Mouse (Mus musculus) thymus, postnatal 4 days (tissue): Measurements from ENCODE around the gene Mast4.
"Not testable (repeated sequence)": the region's sequence is repeated elsewhere in the genome, so short reads cannot be mapped to it uniquely, and the experiment has no call there.

Experiments used
- DNase-seq: peaks from one replicate; pipeline ENCODE4 v3.0.0; 2021

Mast4 gene

DNA sequence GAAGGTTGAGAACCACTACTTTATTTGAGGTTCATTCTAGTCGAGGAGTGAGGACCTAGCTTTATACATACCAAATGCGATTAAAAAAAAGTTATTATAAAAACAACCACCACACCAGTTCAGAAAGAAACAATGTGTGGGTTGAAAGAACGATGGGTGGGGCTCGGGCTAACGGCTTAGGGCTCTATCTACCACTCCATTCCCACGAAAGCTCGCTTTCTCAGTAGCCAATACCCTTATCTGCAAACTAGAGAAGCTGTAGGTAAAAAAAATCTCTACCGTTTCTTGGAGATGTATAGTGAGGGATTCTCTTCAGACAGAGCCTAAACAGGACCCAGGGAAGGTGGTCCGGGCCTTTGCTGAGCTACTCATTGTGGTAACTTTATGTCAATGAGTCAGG lies 561.1 kb downstream of the Mast4 start:
- DNase-seq = no peak

DNA sequence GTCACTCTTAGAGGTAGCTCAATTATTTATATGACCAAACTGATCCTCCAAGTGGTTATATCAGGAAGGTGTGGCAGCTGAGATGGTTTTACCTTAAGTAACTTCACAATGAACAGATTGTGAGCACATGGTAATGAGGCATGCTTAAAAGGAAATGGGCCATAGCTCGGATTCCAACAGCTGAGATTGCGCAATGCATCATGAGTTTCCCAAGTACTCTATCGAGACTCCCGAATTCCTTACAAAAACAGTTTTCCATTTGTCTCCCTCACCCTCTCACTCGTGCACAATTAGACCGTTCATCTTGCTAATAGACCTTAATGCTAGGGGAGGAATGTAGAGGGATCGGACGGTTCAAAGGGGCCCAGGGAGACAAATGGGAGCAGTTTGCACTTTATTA lies 564.1 kb downstream of the Mast4 start:
- no peak for DNase-seq

DNA sequence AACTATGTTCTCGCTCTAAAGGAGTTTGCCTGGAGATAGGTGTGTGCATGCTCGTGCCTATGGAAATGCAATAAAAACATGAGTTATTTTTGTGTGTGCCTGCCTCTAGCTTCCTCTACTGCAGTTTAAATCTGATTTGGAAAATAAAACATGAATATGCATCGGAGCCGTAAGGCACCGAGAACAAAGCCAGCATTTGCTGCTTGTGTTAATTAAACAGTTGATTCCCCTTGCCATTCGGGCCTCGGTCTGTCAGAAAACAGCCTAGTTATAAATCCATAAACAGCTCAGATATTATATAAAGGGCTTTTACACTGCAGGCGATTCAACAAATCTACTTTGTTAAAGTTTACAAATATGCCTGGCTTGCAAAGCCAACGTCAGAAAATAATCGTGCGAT lies 565.8 kb downstream of the Mast4 start:
- no peak for DNase-seq

DNA sequence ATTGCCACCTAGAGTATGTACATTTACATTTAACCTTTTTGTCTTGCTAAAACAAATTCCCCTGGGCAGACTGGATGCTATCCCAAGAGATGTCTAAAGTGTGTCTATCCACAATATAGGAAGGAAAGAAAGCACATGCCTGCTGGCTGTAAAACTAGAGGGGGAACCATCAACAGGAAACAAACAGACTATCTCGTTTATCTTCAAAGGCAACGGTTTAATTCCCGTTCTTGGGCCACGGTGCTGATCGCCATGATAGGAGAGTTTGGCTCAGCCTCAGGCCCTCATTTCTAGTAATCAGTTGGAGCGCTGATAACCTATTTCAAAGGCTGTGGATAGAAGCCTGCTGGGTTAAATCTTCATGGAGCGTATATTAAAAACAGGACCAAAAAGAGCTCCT lies 567.2 kb downstream of the Mast4 start:
- no peak for DNase-seq

DNA sequence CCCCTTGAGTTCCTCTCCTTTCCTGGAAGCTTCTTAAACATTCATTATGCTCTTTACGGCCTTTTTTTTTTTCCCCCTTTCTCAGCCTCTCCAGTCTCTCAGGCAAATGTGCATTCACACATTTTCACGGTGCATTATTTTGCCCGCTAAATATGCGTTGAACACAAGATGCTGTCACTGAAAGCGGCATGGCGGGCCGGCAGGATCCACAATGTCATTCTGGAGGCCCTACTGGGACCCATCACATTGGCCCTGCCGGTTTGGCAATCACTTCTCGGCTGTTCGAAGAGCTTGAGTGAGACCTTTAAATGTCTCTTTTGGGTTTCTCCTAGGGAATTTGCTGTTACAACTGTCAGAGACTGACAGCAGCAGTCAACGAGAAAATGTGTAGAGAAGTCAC lies 569.1 kb downstream of the Mast4 start:
- DNase-seq = no peak

DNA sequence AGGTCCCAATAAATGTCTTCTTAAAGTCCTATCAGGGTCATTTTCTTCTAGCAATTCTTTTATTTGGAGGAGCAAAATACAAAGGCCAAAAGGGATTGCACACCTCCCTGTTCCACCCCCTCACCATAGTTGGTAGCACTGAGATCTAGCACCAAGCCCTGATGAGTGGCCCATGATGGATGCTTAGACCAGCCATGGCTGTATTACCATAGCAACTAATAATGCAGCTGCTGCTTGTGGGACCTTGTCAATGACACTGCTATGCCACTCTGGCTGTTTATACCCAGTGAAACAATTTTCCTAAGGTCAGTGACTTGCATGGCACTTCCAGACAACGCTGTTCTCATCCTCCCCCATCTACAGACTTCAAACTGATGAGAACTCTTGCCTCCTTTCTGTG lies 570.1 kb downstream of the Mast4 start:
- no peak for DNase-seq

DNA sequence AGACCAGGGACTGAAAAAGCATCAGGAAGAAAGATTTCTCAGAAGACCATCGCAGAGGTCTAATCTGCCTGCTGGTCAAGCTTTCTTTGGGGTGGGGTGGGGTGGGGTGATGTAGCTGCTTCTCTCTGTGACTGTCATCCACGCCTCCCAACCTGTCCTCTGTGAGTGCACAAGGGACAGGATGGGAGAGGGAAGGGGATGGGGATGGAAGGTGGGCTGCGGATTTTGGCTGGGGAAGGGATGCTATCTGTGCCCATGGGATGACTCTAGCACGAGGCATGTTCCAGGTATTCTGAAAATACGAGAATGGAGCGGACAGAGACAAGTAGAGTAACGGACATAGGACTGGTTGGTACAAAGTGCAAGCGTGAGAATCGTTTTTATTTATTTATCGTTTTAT lies 572.1 kb downstream of the Mast4 start:
- DNase-seq = no peak

DNA sequence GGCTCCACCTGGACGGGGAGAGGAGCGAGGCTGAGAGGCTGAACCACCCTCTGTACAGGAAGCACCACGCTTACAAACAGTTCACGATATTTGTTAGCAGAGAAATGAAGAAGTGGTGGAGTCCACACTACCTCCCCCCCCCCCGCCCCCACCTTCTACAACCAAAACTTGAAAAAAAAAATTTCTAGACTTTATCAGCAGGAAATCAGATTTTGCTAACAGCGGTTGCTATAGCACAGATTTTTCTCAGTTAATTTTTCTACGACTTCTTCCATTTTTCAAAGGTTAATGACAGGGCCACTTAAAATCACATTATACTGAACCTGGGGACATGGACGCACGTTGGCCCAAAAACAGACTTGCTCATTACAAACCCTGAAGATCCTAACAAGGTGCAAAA lies 572.9 kb downstream of the Mast4 start:
- no peak for DNase-seq

DNA sequence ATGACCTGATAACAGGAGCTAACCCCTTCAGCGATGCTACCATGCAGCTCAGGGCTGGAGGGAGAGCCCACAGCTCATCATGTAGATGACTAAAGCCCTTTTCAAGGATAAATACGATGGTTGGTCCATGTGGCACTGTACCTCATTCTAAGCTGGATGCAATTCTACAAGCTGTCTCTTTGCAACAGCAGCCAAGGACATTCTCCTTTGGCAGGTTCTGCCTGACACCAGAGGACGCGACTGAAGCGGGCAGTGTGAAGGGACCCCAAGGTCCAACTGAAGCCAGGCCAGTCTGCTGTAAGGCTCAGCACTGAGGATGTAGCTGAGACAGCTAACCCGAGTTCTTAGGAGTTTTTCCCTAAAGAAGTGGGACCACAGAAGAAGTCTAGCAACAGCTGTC lies 576.3 kb downstream of the Mast4 start:
- DNase-seq = no peak

DNA sequence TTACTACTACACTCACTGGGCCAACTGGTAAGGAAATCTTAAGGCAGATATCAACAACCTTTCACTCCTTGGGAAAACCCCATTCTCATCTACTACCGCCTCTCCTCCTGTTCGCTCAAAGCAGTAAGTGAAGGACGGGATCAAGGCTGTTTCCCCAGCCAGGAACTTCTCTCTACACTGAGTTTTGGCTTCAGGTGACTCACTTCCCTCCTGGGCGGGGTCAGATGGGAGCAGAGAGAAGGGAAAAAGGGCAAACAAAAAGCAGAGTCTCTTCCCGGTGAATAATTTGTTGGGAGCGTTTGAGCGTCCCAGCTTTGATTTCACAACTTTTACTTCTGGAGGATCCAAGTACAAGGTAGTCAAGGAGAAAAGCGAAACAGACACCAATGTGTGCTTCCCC lies 578.2 kb downstream of the Mast4 start:
- DNase-seq = no peak

DNA sequence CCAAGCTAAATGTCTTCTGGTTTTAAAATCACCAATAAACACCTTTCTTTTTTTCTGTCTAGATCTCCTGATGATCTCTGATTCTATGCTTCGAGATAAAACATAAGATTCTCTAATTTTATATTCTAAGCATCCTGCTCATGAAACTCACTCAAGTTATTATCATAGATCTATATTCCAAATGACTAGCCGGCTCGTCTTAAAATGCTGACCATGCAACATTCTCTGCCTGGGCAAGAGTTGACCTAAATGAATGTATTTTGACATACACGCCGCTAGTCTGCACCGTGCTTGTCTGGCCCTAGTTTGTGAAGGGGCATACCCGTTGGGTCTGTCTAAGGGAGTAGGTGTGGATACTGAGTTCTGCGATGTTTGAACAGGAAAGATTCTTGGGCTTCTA lies 579.2 kb downstream of the Mast4 start:
- DNase-seq = no peak

DNA sequence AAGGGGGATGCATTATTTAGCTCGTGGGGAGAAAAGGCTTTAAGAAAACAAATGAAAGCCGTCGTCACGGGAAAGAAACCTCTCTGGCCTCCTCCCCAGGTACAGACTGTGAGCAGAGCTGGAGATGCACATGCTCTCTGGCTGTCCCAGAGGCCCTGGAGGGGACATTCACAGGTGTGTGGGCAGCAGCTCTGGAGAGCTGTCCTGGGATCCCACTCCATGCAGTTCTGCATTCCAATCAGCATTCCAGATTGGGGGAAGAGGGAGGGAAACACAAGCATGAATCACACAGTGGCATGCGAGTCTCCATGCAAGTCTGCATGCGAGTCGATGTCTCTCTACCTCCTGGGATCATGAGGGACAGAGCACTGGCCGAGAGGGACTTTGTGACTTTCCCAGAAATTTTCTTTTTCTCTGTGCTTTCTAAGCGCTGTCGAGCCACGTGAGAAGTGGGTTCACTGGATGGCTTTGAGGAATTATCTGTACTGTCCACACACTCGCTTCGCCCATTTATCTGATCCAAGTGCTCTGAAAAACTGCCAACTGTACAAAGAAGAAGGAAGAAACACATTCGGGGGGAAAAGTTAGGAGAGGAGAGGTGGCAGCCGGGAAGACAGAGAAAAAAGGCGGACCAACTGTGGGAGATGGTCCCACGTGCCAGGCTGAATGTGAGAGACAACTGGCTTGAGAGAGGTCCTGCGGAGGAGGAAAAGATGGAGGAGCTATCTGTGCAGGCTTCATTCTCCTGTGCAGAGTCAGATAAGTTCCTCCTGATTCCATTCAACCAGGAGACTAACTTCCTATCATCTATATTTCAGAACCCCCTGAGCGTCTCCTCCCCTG lies 580.4 kb downstream of the Mast4 start:
- DNase-seq = no peak

DNA sequence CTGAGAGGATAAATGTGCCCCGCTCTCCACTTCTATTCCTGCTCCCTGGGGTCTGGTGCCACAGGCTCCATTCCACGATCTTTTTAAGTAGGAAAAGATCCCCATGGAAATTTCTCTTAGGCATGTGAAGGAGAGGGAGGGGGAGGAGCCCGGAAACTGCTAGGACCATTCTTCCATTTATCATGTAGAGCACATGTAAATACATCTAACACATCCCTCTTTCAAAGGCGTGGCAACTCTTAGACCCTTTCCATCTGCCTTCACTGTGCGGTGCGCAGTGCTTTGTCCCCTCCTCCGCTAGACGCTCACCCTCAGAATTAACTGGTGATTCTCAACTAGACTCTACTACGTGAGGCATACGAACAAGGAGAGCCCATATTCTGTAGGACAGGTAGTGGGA lies 584.4 kb downstream of the Mast4 start:
- no peak for DNase-seq

DNA sequence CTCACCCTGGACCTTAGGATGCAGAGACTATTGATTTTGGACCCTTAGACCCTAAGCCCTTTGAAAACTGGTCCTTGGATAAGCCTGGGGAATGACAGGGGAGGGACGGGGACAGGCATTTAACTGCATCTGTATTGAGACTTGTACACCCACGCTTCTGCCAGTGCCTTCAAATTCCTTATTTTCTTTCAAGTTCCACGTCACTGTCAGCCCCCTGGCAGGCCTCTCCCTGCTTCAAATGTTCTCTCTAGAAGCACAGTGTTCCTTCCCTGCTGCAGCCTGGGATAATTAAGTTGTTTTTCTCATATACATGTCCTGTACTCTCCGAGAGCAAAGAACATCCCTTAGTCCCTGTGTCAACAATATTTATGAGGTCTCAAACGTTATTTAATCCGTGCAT lies 585.1 kb downstream of the Mast4 start:
- no peak for DNase-seq

DNA sequence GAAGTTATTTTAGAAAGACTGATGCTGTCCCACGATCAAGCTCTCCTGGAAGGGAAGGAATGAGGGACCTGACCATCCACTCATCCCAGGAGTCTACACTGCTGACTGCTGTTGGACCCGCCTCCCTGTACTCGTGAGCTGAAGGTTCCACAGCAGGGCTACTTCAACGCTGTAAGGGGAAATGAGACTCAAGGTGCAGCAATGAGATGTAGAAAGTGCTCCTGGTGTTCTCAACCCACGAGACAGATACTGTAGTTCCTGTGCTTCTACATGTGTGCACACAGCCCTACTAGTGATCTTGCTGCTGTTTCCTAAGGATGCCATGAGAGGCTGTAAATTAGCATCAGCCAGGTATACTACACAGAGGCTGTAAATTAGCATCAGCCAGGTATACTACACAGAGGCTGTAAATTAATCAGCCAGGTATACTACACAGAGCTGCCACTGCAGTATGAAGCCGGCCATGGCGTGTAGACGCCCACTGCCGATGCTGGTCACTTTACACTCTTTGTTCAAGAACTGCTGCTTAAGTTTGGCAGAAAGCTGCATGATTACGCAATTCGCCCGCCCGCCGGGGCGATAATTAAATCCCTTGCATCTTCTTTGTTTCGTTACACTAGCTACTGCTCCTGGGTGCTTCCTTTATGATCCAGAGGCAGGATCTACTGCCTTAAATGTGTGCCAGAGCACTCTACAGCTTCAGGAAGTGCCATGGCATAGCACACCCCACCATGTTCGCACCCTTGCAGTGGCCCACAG lies 587.3 kb downstream of the Mast4 start:
- DNase-seq = no peak

DNA sequence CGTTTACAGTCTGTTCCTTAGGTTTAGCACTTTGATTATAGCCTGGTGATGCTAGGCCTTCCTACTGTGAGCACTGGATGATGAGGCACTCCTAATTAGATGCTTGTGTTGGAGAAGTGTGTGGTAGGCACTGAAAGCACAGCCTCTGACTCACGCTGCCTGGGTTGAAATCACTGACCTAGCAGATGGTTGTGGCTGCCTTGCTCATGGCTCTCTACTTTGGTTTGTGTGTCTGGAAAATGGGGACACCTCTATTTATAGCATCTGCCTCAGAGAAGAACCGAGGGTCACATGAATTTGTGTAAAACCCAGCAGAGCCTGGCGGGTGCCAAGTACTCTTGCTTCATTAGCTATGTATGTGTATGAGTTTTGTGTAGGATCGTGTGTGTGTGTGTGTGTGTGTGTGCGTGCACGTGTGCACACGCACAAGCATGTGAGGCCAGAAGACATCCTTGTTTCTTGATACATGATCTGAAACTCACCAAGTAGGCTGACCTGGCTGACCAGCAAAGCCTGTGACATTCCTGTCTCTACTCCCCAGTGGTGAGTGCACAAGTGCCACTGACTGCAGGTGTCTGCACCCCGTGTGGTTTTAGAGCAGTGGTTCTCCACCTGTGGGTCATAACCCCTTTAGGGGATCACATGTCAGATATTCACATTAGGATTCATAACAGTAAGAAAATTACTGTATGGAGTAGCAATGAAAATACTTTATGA lies 588.5 kb downstream of the Mast4 start:
- DNase-seq = no peak

DNA sequence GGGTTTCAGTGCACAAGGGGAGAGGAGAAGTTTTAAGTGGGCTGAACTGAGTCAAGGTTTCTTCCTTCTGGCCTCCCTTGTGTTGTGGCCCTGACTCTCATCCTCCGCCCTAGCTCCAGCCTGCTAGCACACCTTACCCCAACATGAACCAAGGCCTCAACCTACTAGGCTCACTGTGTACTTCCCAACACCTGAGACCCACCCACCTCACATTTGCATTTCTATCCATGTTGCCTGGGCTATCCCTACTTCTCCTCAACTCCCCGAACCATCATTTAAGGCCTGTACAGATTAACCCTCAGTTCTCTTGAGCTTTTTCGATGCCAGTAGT lies 589.1 kb downstream of the Mast4 start:
- DNase-seq = no peak

DNA sequence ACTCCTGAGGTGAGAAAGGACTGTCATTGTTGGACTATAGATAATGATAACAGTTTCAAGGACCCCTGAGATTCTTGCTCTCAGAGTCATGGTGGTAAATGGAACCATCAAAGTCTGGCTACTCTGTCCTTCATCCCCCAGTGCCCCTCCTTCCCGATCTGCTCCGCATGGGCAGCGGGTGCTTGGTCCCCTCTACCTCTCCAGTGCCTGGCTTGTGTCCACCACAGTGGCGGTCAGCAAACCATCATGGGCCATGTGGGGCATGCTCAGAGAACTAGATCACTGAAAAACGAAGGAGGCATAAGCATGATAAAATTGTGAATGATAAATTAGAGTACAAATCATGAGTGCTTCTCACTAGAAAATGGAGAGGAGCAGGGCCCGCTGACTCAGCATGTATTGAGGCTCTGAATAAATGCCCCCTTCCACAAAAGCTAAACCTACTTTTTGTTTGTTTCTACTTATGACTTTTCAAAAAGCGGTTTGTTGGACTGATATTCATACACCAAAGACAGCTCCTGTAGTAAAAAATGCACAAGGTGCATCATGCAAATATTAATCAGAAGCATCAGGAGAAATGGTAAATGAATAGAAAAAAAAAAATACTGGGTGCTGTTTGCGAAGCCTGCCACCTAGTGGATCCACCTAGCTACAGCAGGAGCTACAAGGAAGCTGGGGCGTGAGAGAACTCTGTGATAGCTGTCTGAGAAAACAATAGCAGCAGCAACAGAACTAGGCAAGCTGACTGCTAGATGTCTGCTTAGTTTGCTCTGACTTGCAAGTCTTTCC lies 589.6 kb downstream of the Mast4 start:
- DNase-seq = peak; percentile 66

DNA sequence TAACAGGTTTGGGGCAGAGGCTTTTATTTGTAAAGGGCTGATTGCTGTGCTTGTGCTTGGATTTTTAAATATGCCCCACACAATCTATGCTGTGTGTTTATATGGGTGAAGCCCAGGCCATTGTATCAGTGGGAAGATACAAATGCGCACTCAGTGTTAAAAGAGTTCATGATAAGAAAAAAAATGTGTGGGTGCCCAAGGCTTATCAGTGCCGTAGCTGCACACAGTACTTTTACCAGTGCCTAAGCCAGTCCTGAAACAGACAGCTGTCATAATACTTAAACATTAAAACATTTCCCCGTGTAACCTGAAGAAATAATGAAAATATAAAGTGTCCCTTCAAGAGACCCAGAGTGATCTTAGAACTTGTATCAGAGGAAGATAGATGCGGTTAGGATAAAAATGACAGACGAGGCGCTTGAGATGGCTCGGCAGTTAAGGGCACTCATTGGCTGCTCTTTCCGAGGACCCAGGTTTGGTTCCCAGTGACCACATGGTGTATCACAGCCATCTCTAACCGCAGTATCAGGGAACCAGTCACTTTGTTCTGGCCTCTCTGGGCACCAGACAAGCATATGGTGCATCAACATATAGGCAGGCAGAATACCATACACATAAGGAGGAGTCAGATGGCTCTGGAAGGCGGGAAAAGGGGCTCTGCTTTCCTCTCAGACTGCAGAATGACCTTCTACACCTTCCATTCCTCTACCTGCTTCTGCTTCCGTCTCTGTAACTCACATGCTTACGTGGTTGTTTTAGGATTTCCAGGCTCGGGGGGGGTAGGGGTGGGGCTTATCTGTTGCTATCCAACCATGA lies 594.4 kb downstream of the Mast4 start:
- DNase-seq = no peak

DNA sequence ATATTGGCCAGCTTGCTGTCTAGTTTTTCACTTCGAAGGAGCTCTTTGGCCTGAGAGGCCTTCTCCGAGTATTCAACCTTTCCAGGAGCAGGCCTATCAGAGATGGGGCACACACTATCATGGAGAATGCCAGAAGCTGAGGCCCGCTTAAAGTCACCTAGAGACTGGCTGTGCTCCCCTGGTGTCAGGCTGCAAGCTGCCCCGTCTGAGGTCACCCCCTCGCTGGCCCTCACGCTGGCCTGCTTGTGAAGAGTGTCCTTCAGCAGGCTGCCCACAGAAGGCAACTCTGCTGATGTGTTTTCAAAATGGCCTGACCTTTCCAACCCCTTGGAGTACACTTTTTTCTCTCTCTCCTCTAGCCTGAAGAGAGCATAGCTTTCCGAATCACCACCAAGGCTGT lies 596.5 kb downstream of the Mast4 start:
- no peak for DNase-seq

DNA sequence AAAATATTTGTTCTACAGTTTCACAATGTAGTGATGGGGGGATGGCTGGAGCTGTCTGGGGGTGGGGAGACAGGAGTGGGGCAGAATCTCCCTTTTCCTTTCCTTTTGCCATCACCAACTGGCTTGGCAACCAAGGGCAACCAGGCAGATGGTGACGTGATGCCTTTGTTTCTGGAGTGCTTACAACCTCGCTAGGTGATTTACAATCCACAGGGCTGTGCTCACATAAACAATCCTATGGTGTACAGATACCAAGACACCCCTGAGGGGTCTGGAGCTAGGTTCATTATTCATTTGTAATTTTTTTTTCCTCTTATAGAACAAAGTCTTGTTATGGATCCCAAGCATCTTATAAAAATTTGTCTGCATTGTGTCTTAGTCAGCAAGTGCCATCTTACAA lies 601.2 kb downstream of the Mast4 start:
- no peak for DNase-seq

DNA sequence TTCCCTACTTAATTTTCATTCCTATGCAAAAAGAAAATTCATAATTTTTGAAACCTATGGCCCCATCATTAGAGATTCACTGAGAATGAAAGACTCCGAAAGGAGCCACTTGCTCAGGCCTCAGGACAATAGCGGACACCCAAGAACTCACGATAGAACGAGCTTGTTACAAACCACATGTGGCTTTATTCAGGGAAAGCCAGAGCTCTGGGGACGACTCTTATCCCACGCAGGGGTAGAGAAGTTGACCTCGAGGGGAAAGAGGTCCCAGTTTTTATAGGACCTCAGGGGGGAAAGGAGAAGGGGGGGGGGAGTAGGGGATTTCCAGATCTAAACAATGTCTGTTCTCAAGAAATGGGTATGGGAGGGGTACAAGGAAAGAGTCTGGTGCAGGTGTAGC lies 605.3 kb downstream of the Mast4 start:
- DNase-seq = not testable (repeated sequence)
